Mouse (Mus musculus): ENCODE results near the gene Poc1b. TPM values are rescaled to one million over a fixed set of nuclear protein-coding genes. Genes with fewer than 3 reads are reported as not detected.
A peak's percentile ranks its signal among the peaks of the same experiment; 100 is the strongest.

Poc1b gene
- polyA plus RNA-seq, 1 experiment from 2014 or later, result 33.5 TPM

GRCm38 (mm10) chr10:99168840-99169764, 62.3 kb downstream of the Poc1b start:
- H3K4me1 ChIP-seq (replicated peaks; ENCODE audit: control insufficient read depth, insufficient read depth, low read length), result peaks cover 45% of the 10 kb centered on the region; the same call in 1 of the 2 replicates
- H3K4me2 ChIP-seq (ENCODE audit: low read length), result no peak overlapping the region
- no peak overlapping the region for H3K4me3 ChIP-seq (ENCODE audit: low read depth, low read length)
- peak overlapping the region; percentile 35; the same call in 1 of the 2 replicates for H3K27ac ChIP-seq (ENCODE audit: low read depth)
- no peak for DNase-seq (ENCODE audit: low spot score)
- H3K9me3 ChIP-seq (ENCODE audit: control insufficient read depth, low read length), result no peaks in the 10 kb centered on the region
- no peaks in the 10 kb centered on the region for H3K36me3 ChIP-seq (ENCODE audit: control insufficient read depth, insufficient read depth, low read length)
- no peak overlapping the region for H3K9ac ChIP-seq (ENCODE audit: low read length)
- no peak for ATAC-seq (replicated peaks; ENCODE audit: low FRiP score, low TSS enrichment, low read depth)
- no peaks in the 10 kb centered on the region for H3K27me3 ChIP-seq (replicated peaks; ENCODE audit: control insufficient read depth, insufficient read depth, low read length)
- WGBS, result 72% methylated on average over 11 of the region's 11 CpGs

- H3K27ac ChIP-seq (ENCODE audit: low read depth), result peak overlapping the region; percentile 35; the same call in 1 of the 2 replicates
- DNase-seq (ENCODE audit: low spot score) (no peak), ATAC-seq (replicated peaks; ENCODE audit: low FRiP score, low TSS enrichment, low read depth) (no peak)
- H3K9me3 ChIP-seq (ENCODE audit: control insufficient read depth, low read length), result no peaks in the 10 kb centered on the region
- no peak overlapping the region for H3K9ac ChIP-seq (ENCODE audit: low read length)
- no peaks in the 10 kb centered on the region for H3K27me3 ChIP-seq (replicated peaks; ENCODE audit: control insufficient read depth, insufficient read depth, low read length)
- WGBS, result 47% methylated on average over 5 of the region's 5 CpGs
- H3K4me2 ChIP-seq (ENCODE audit: low read length), result no peak overlapping the region
- H3K4me1 ChIP-seq (replicated peaks; ENCODE audit: control insufficient read depth, insufficient read depth, low read length), result peaks cover 44% of the 10 kb centered on the region; the same call in 1 of the 2 replicates
- no peak overlapping the region for H3K4me3 ChIP-seq (ENCODE audit: low read depth, low read length)
- H3K36me3 ChIP-seq (ENCODE audit: control insufficient read depth, insufficient read depth, low read length), result no peaks in the 10 kb centered on the region
These were observed 62.9 kb downstream of the Poc1b start for GRCm38 (mm10) chr10:99169765-99170129.

DNA sequence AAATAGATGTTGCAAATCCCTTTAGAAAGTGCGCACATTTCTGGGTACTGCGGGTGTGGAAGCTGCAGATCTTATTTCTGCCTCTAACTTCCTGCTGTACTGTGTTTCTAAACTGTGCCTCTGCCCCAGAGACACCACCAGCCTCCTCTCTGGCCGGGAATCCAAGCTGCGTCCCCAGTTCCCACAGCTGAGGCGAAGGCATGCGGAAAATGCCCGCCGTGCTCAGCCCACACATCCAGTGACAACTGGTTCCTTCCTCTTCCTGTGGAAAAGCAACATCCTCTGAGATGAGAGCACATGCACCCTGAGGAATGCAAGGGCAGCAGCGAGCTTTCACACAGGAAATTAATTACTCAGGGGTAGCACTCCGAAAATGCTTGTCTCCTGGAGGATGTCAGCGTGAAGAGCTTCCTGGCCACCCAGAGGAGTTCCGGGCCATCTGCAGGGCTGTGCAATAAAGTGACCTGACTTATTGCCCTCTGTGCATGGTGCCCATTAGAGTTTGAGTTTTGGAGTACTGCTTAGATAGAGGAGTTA, 65.2 kb downstream of the Poc1b start:
- peak; percentile 70; the same call in 1 of the 2 replicates for ATAC-seq (replicated peaks; ENCODE audit: low FRiP score, low TSS enrichment, low read depth)
- Histone ChIP-seq H3K4me1 (replicated peaks; ENCODE audit: control insufficient read depth, insufficient read depth, low read length) (peaks cover 36% of the 10 kb centered on the region; the same call in 1 of the 2 replicates), H3K9ac (ENCODE audit: low read length) (no peak overlapping the region), H3K27me3 (replicated peaks; ENCODE audit: control insufficient read depth, insufficient read depth, low read length) (no peaks in the 10 kb centered on the region), H3K27ac (ENCODE audit: low read depth) (peak overlapping the region; percentile 86), H3K9me3 (ENCODE audit: control insufficient read depth, low read length) (no peaks in the 10 kb centered on the region), H3K4me3 (ENCODE audit: low read depth, low read length) (no peak overlapping the region), H3K36me3 (ENCODE audit: control insufficient read depth, insufficient read depth, low read length) (no peaks in the 10 kb centered on the region), H3K4me2 (ENCODE audit: low read length) (peak overlapping the region; percentile 29)
- WGBS, result 19% methylated on average over 12 of the region's 12 CpGs
- no peak for DNase-seq (ENCODE audit: low spot score)

DNA sequence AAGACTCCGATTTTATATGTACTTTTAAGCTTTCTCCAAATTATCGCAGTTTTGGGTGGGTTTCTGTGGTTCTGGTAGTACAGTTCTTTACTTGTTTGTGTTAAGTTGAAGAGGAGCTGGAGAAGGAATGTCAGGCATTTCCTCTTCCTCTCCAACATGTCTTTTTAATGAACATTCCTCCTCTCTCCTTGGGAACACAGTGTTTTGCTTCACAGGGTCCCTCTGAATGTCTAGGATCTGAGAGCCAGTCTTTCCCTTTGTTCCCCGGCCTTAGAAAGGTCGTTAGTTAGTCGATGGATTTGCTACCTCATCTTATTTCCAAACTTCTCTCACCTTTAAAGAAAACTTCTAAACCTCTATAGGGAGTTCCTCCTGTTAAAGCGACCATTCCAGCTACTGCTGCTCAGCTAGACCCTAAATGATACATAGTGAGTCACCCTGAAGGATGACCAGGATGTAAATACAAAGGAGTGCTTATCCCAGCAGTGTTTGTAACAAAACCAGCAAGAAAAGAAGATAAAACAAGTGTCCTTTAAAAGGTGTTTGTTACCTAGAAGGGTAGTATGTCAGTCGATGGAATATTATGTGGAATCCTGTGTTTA, 66.2 kb downstream of the Poc1b start:
- no peaks in the 10 kb centered on the region for H3K36me3 ChIP-seq (ENCODE audit: control insufficient read depth, insufficient read depth, low read length)
- H3K9ac ChIP-seq (ENCODE audit: low read length), result no peak overlapping the region
- H3K27me3 ChIP-seq (replicated peaks; ENCODE audit: control insufficient read depth, insufficient read depth, low read length), result no peaks in the 10 kb centered on the region
- ATAC-seq (replicated peaks; ENCODE audit: low FRiP score, low TSS enrichment, low read depth), result no peak
- H3K4me1 ChIP-seq (replicated peaks; ENCODE audit: control insufficient read depth, insufficient read depth, low read length), result peaks cover 36% of the 10 kb centered on the region; the same call in 1 of the 2 replicates
- WGBS, result 24% methylated on average over 7 of the region's 7 CpGs
- no peak overlapping the region for H3K4me3 ChIP-seq (ENCODE audit: low read depth, low read length)
- H3K27ac ChIP-seq (ENCODE audit: low read depth), result peak overlapping the region; percentile 86
- no peak for DNase-seq (ENCODE audit: low spot score)
- H3K4me2 ChIP-seq (ENCODE audit: low read length), result 0 out of 2 replicates have a peak overlapping the region, but pooled peaks have one; percentile 0
- H3K9me3 ChIP-seq (ENCODE audit: control insufficient read depth, low read length), result no peaks in the 10 kb centered on the region

DNA sequence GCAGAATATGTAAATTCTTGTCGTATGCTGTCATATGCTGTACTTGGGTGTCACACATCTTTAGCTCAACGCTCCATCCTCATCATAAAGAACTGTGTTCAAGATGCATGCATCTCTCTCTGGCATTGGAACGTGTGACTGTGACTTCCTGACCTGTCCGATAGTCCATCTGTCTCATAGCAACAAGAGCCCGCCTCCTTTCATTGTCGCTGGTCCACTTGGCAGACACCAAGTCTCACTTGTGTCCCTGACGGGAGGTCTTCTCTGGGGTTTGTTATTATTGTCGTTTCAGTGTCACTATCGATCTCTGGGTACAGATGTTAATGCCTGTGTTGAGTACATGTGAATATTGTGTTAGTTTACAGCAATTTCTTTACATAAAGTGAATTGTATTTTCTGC, 70.1 kb downstream of the Poc1b start:
- WGBS, result 87% methylated on average over 9 of the region's 9 CpGs
- Histone ChIP-seq H3K27me3 (replicated peaks; ENCODE audit: control insufficient read depth, insufficient read depth, low read length) (no peaks in the 10 kb centered on the region), H3K27ac (ENCODE audit: low read depth) (no peak overlapping the region), H3K4me2 (ENCODE audit: low read length) (no peak overlapping the region), H3K4me3 (ENCODE audit: low read depth, low read length) (no peak overlapping the region), H3K9me3 (ENCODE audit: control insufficient read depth, low read length) (no peaks in the 10 kb centered on the region), H3K36me3 (ENCODE audit: control insufficient read depth, insufficient read depth, low read length) (no peaks in the 10 kb centered on the region), H3K9ac (ENCODE audit: low read length) (no peak overlapping the region), H3K4me1 (replicated peaks; ENCODE audit: control insufficient read depth, insufficient read depth, low read length) (peaks cover 15% of the 10 kb centered on the region; the same call in 1 of the 2 replicates)
- DNase-seq (ENCODE audit: low spot score) (no peak), ATAC-seq (replicated peaks; ENCODE audit: low FRiP score, low TSS enrichment, low read depth) (no peak)

- no peak for ATAC-seq (replicated peaks; ENCODE audit: low FRiP score, low TSS enrichment, low read depth)
- no peak overlapping the region for H3K4me3 ChIP-seq (ENCODE audit: low read depth, low read length)
- 83% methylated on average over 2 of the region's 2 CpGs for WGBS
- H3K9me3 ChIP-seq (ENCODE audit: control insufficient read depth, low read length), result no peaks in the 10 kb centered on the region
- H3K4me2 ChIP-seq (ENCODE audit: low read length), result no peak overlapping the region
- H3K36me3 ChIP-seq (ENCODE audit: control insufficient read depth, insufficient read depth, low read length), result no peaks in the 10 kb centered on the region
- H3K27me3 ChIP-seq (replicated peaks; ENCODE audit: control insufficient read depth, insufficient read depth, low read length), result no peaks in the 10 kb centered on the region
- DNase-seq (ENCODE audit: low spot score), result no peak
- H3K27ac ChIP-seq (ENCODE audit: low read depth), result no peak overlapping the region
- no peak overlapping the region for H3K9ac ChIP-seq (ENCODE audit: low read length)
- H3K4me1 ChIP-seq (replicated peaks; ENCODE audit: control insufficient read depth, insufficient read depth, low read length), result peaks cover 4% of the 10 kb centered on the region; the same call in 1 of the 2 replicates
These were observed 71.3 kb downstream of the Poc1b start for GRCm38 (mm10) chr10:99178118-99178517.

- Histone ChIP-seq H3K27me3 (replicated peaks; ENCODE audit: control insufficient read depth, insufficient read depth, low read length) (no peaks in the 10 kb centered on the region), H3K27ac (ENCODE audit: low read depth) (no peak overlapping the region), H3K9ac (ENCODE audit: low read length) (no peak overlapping the region), H3K36me3 (ENCODE audit: control insufficient read depth, insufficient read depth, low read length) (no peaks in the 10 kb centered on the region), H3K4me1 (replicated peaks; ENCODE audit: control insufficient read depth, insufficient read depth, low read length) (no peaks in the 10 kb centered on the region), H3K4me2 (ENCODE audit: low read length) (no peak overlapping the region), H3K9me3 (ENCODE audit: control insufficient read depth, low read length) (no peaks in the 10 kb centered on the region), H3K4me3 (ENCODE audit: low read depth, low read length) (no peak overlapping the region)
- 95% methylated on average over 5 of the region's 5 CpGs for WGBS
- DNase-seq (ENCODE audit: low spot score) (no peak), ATAC-seq (replicated peaks; ENCODE audit: low FRiP score, low TSS enrichment, low read depth) (no peak)
These were observed 72.3 kb downstream of the Poc1b start for GRCm38 (mm10) chr10:99179122-99179521.

GRCm38 (mm10) chr10:99179566-99179965, 72.7 kb downstream of the Poc1b start:
- no peak for DNase-seq (ENCODE audit: low spot score)
- Histone ChIP-seq H3K4me3 (ENCODE audit: low read depth, low read length) (no peak overlapping the region), H3K9me3 (ENCODE audit: control insufficient read depth, low read length) (no peaks in the 10 kb centered on the region), H3K36me3 (ENCODE audit: control insufficient read depth, insufficient read depth, low read length) (no peaks in the 10 kb centered on the region), H3K4me1 (replicated peaks; ENCODE audit: control insufficient read depth, insufficient read depth, low read length) (no peaks in the 10 kb centered on the region), H3K4me2 (ENCODE audit: low read length) (no peak overlapping the region), H3K27ac (ENCODE audit: low read depth) (no peak overlapping the region), H3K27me3 (replicated peaks; ENCODE audit: control insufficient read depth, insufficient read depth, low read length) (no peaks in the 10 kb centered on the region), H3K9ac (ENCODE audit: low read length) (no peak overlapping the region)
- no peak for ATAC-seq (replicated peaks; ENCODE audit: low FRiP score, low TSS enrichment, low read depth)
- WGBS, result 96% methylated on average over 4 of the region's 4 CpGs
